Mouse (Mus musculus): ENCODE measurements around the gene Zfp706. TPM values are rescaled to one million over a fixed set of nuclear protein-coding genes. Genes with fewer than 3 reads are reported as not detected.

Gene Zfp706
- total RNA-seq, 2 experiments from 2014 or later = 249 to 250 TPM

- intact Hi-C loops (cut with DNase I) = no loop called here
- DNase-seq = no peak
These were observed 58.6 kb downstream of the Zfp706 start for GRCm38 (mm10) chr15:36948866-36949546.

Measured in left cerebral cortex, postnatal 4 days (tissue).